Mouse (Mus musculus): Measurements from ENCODE around the gene A630023A22Rik.

DNA sequence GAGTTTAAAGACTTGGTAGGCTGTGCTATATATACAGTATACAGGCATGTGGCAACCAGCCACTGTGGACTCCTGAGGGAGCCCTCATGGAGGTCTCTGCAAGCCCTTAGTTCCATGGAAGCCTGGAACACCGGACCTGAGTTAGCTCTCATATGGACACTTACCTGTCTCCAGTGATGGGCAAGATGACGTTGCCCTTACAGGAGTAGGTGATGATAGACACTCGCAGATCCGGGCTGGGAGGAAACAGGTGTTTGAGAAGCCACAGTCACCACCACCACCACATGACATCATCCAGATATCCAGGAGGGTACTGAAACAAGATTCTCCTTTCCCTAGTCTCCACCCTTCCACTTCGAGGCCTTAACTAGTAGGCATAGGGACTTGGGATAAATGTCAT lies 100.2 kb downstream of the A630023A22Rik start:
- TF ChIP-seq CTCF (IDR thresholded peaks at IDR 0.05; ENCODE audit: low read depth) (no peak), EP300 (IDR thresholded peaks at IDR 0.05; ENCODE audit: low read depth) (no peak)
